Mouse (Mus musculus) E14TG2a.4 (cell line): Measurements from ENCODE around the gene Gemin2.

Experiments used
- CTCF ChIP-seq: conservative IDR thresholded peaks from 2 replicates; pipeline ENCODE4 v1.5.1; 2014; ENCODE audit warnings: low read length
- POU5F1 ChIP-seq: IDR thresholded peaks from 2 replicates; pipeline ENCODE4 v1.6.1; 2014; ENCODE audit warnings: low read length, borderline replicate concordance

DNA sequence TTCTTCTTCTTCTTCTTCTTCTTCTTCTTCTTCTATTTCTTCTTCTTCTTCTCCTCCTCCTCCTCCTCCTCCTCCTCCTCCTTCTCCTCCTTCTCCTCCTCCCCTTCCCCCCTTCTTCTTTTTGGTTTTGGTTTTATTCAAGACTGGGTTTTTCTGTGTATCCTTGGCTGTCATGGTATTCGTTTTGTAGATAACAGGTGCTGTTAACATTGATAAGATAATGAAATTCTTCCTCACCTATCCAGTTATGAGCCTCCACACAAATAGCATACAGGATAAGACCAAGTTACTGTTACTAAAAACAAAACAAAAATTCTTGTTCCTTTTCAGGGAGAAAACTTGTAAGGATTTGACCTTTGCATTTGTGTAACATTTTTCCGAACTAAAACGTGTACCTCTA, 52.6 kb downstream of the Gemin2 start:
- no peak for TF ChIP-seq CTCF
- no peak for TF ChIP-seq POU5F1
